Mouse (Mus musculus) limb, embryonic 14.5 days (tissue): Measurements from ENCODE around the gene Ptbp3. TPM values are rescaled to one million over a fixed set of nuclear protein-coding genes. Genes with fewer than 3 reads are reported as not detected.

ENCODE experiments used
- ATAC-seq: fragments of 200-750 bp; cut with Nextera tagmentation; 2 replicates; pipeline ENCODE4 v1.8.0; 2017; ENCODE audit warnings: low read depth, moderate number of reproducible peaks, moderate TSS enrichment; ENCODE audit not compliant: low FRiP score
- DNase-seq: peaks from one replicate; pipeline ENCODE4 v3.0.0-alpha.2; 2015; ENCODE audit warnings: low spot score
- H3K27ac ChIP-seq: fragments of 300-500 bp; sonication (generic); replicated peaks from 2 replicates; pipeline ENCODE4 v1.5.1; 2014; ENCODE audit warnings: low read depth, mild to moderate bottlenecking, low read length, moderate library complexity, mixed read lengths
- H3K27me3 ChIP-seq: fragments of 300-500 bp; sonication (generic); 2 replicates; pipeline ENCODE4 v1.6.1; 2014; ENCODE audit warnings: low read length, mixed read lengths; ENCODE audit not compliant: control insufficient read depth, insufficient read depth
- H3K36me3 ChIP-seq: fragments of 300-500 bp; sonication (generic); 2 replicates; pipeline ENCODE4 v1.6.1; 2014; ENCODE audit warnings: mild to moderate bottlenecking, low read length, moderate library complexity, mixed read lengths; ENCODE audit not compliant: control insufficient read depth, insufficient read depth
- H3K4me1 ChIP-seq: fragments of 300-500 bp; sonication (generic); 2 replicates; pipeline ENCODE4 v1.6.1; 2014; ENCODE audit warnings: antibody characterized with exemption, low read length, mixed read lengths; ENCODE audit not compliant: control insufficient read depth, insufficient read depth
- H3K4me2 ChIP-seq: fragments of 300-500 bp; sonication (generic); replicated peaks from 2 replicates; pipeline ENCODE4 v1.6.1; 2014; ENCODE audit warnings: low read depth, mild to moderate bottlenecking, low read length, moderate library complexity; ENCODE audit not compliant: severe bottlenecking
- H3K4me3 ChIP-seq: fragments of 300-500 bp; sonication (generic); replicated peaks from 2 replicates; pipeline ENCODE4 v1.5.1; 2014; ENCODE audit warnings: low read length
- H3K9ac ChIP-seq: fragments of 300-500 bp; sonication (generic); 2 replicates; pipeline ENCODE4 v1.6.1; 2014; ENCODE audit warnings: mild to moderate bottlenecking, low read depth, low read length, moderate library complexity; ENCODE audit not compliant: severe bottlenecking
- H3K9me3 ChIP-seq: fragments of 300-500 bp; sonication (generic); 2 replicates; pipeline ENCODE4 v1.6.1; 2016; ENCODE audit warnings: low read length; ENCODE audit not compliant: control insufficient read depth
- POLR2A ChIP-seq: fragments of 200-500 bp; IDR thresholded peaks from 2 replicates; pipeline ENCODE4 v1.8.0; 2012; ENCODE audit warnings: inconsistent platforms, mild to moderate bottlenecking, moderate library complexity, borderline replicate concordance; ENCODE audit not compliant: insufficient read depth, insufficient read length; ENCODE audit errors: extremely low read depth
- WGBS: fragments of 180-500 bp; shearing (Covaris S2); extraction: QIAGEN DNeasy Blood & Tissue Kit; methylation state at CpG from one replicate; pipeline ENCODE4 v1.1.7; 2014; 5-methylcytosine and 5-hydroxymethylcytosine counted together
- polyA plus RNA-seq, 2 experiments: library from polyadenylated mRNA; depleted of rRNA in 1 of 2; stranded (reverse) in 1 of 2; unstranded in 1 of 2; fragments of >200 nt; fragmentation: Nextera tagmentation in 1 of 2; extraction: Ambion mirVana in 1 of 2; gene quantifications; 2 replicates each; pipeline versions ENCODE4 v1.2.1 to v1.2.3; 2012 to 2014

Ptbp3 gene
- polyA plus RNA-seq, 2 experiments: 27.1 to 53.1 TPM

DNA sequence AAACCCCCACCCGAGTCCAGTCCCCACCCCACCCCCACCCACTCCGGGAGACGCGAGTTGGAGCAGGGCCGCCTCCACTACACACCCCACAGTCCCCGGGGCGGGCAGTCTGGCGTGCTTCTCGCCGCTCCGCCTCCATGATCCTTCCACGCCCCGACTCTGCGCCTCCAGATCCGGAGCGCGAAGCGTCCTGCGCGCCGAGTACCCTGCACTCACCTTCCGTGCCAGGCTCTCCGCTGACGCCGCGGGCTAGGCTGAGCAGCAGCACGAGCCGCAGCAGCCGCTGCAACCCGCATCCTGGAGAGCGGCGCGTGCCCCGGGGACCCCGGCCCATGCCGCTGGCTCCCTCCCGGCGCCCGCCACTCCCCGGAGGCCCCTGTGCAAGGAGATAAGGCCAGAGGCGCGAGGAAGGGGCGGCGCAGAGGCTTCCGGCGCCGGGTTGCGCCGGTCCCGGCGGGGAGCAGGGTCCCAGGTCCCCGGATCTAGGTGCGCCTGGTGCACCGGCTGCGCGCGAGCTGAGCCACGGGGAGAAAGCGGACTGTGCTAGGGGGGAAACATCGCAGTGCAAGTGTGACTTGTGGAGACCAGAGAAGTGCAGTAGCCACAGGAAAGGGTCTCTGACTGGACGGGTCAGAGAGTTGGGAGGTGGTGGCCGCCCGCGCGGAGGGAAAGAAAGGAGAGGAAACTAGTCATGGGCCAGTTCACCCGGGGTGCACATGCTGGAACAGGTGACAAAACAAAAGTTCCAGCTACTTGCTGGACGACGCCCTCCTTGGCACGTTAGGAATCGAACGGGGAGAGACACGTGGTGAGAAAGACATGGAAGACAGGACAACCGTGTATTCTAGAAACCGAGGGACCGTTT is 110.9 kb downstream of the Ptbp3 start, which contains the start of gene Susd1:
Gene Susd1 (minus strand): TSS at position 644 of the 865 bp plus-strand sequence.
- Histone ChIP-seq H3K4me3 (peak within 1 kb of the TSS; percentile 55), H3K27me3 (peaks cover 14% of the 10 kb centered on the region; the same call in 1 of the 2 replicates), H3K4me2 (peak within 1 kb of the TSS; percentile 98), H3K9ac (peak within 1 kb of the TSS; percentile 73), H3K27ac (no peak within 1 kb of the TSS), H3K9me3 (no peaks in the 10 kb centered on the region), H3K4me1 (no peaks in the 10 kb centered on the region), H3K36me3 (no peaks in the 10 kb centered on the region)
- 0 out of 2 replicates have a peak, but pooled peaks have one; percentile 19 for TF ChIP-seq POLR2A
- DNase-seq: peak; percentile 27
- 1% methylated on average over 70 of the region's 75 CpGs for WGBS
- peak; percentile 76 for ATAC-seq

GRCm38 (mm10) chr4:59435951-59436350 is 113.2 kb downstream of the Ptbp3 start:
- ATAC-seq (no peak), DNase-seq (no peak)
- Histone ChIP-seq H3K4me3 (no peak overlapping the region), H3K4me1 (no peaks in the 10 kb centered on the region), H3K27me3 (peaks cover 14% of the 10 kb centered on the region; the same call in 1 of the 2 replicates), H3K9me3 (no peaks in the 10 kb centered on the region), H3K27ac (no peak overlapping the region), H3K9ac (no peak overlapping the region), H3K4me2 (no peak overlapping the region), H3K36me3 (no peaks in the 10 kb centered on the region)
- WGBS: 85% methylated on average over 4 of the region's 4 CpGs
- no peak for TF ChIP-seq POLR2A

GRCm38 (mm10) chr4:59434039-59434438 is 115.1 kb downstream of the Ptbp3 start:
- DNase-seq: peak; percentile 42
- Histone ChIP-seq H3K4me3 (no peak overlapping the region), H3K9me3 (no peaks in the 10 kb centered on the region), H3K4me2 (no peak overlapping the region), H3K27ac (no peak overlapping the region), H3K9ac (no peak overlapping the region), H3K36me3 (no peaks in the 10 kb centered on the region), H3K4me1 (no peaks in the 10 kb centered on the region), H3K27me3 (peaks cover 10% of the 10 kb centered on the region; the same call in 1 of the 2 replicates)
- no peak for TF ChIP-seq POLR2A
- WGBS: 54% methylated on average over 3 of the region's 3 CpGs
- ATAC-seq: no peak

DNA sequence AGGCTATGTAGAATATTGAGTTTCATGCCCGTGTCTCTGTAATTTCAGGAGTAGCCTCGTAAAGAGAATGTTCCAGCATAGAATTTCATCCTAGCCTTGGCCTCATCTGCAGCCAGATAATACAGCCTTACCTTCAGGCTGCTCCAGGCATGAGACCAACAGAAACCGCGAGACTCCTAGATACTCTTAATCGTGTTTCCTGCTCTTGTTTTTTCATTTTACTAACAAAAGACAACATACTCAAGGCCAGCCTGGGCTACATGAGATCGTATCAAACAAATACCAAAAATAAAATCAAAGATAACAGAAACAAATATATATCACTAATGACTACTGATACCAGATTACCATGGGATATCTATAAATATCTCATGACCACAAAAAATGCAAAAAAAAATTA is 120.0 kb downstream of the Ptbp3 start:
- ATAC-seq (no peak), DNase-seq (no peak)
- no peak for TF ChIP-seq POLR2A
- H3K4me2 ChIP-seq: no peak overlapping the region
- 71% methylated on average over 6 of the region's 6 CpGs for WGBS
- no peaks in the 10 kb centered on the region for H3K36me3 ChIP-seq
- no peak overlapping the region for H3K27ac ChIP-seq
- H3K4me1 ChIP-seq: no peaks in the 10 kb centered on the region
- H3K27me3 ChIP-seq: no peaks in the 10 kb centered on the region
- no peak overlapping the region for H3K9ac ChIP-seq
- no peaks in the 10 kb centered on the region for H3K9me3 ChIP-seq
- H3K4me3 ChIP-seq: no peak overlapping the region

DNA sequence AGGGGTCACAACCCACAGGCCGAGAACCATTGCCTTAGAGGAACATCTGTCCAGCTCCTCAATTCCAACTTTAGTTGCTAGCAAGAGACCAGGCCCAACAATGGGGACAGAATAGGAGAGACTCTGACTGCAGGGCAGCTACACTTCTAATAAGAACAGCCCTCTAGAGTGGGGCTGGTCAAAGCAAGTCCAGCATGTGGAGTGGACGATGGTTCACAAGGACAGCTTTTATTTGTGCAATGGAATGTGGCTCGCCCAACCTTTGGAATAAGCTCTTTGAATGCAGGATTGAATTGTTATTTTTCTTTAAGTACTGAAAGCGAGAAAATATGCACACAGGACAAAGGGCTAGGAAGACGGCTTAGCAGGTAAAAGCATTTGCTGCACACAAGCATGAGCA is 122.7 kb downstream of the Ptbp3 start:
- no peaks in the 10 kb centered on the region for H3K36me3 ChIP-seq
- no peaks in the 10 kb centered on the region for H3K27me3 ChIP-seq
- H3K27ac ChIP-seq: no peak overlapping the region
- H3K4me2 ChIP-seq: no peak overlapping the region
- ATAC-seq (no peak), DNase-seq (no peak)
- no peak overlapping the region for H3K4me3 ChIP-seq
- TF ChIP-seq POLR2A: no peak
- WGBS: 87% methylated on average over 5 of the region's 5 CpGs
- H3K9me3 ChIP-seq: no peaks in the 10 kb centered on the region
- no peaks in the 10 kb centered on the region for H3K4me1 ChIP-seq
- no peak overlapping the region for H3K9ac ChIP-seq
